Mouse (Mus musculus) right cerebral cortex, postnatal 36 days (tissue): ENCODE data around the gene Esrra.

Source experiments
- DNase-seq, 2 experiments: peaks; one replicate each; pipeline ENCODE4 v3.0.0; 2022; ENCODE audit warnings: low spot score in 2 of 2, mixed read lengths in 1 of 2

The Esrra gene

GRCm38 (mm10) chr19:6921647-6922567, at the start of gene Esrra:
Esrra (minus strand) TSS chr19:6921813.
- DNase-seq = peak; percentile 100

DNA sequence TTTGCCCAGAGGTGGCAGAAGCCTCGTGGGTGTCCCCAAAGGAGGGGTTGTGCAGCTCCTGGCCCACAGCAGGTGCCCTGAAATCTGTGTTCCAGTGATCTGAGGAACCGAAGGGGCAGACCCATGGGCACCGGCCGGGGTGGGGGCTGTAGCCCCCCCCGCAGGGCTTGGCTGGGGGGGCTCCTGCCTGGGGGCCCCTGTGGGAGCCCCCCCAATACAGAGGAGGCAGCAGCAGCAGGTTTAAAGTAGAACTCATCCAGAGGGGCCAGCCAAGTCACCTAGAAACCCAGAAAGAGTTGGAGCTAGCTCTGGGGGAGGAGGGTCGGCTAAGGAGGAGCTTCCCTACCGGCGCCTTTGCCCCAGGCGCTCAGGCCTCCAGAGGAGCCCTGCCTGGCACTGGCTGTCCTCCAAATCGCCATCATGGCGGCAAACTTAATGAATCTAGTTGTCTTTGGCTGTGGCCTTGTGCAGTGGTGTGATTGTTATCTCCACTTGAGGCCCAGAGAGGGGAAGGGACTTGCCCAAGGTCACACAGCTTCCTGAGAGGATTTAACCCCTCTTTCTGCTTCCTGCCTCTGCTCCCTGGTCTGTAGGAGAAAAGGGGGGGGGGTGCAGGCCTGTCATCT, 49.0 kb upstream of the Esrra start:
- no peak for DNase-seq

- no peak for DNase-seq
These were observed 48.2 kb upstream of the Esrra start for GRCm38 (mm10) chr19:6969665-6970381.

DNA sequence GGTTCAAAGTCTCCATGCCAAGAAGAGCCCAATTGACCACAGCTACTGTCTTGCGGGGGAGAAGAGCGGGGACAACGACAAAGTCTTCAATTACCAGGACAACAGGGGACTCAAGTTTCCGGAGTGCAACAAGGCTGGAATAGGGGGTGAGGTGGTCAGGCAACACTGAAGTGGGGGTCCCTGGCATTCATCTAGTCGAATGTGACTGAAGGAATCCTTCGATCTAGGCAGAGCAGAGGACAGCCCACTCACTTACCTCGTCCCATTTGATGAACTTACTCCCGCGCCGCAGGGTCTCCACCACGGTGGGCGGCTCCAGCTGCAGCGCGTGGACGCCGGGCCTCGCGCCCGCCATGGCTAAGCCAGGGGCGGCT, 47.7 kb upstream of the Esrra start:
- no peak for DNase-seq

- DNase-seq = no peak
These were observed 47.1 kb upstream of the Esrra start for GRCm38 (mm10) chr19:6968491-6969271.

DNA sequence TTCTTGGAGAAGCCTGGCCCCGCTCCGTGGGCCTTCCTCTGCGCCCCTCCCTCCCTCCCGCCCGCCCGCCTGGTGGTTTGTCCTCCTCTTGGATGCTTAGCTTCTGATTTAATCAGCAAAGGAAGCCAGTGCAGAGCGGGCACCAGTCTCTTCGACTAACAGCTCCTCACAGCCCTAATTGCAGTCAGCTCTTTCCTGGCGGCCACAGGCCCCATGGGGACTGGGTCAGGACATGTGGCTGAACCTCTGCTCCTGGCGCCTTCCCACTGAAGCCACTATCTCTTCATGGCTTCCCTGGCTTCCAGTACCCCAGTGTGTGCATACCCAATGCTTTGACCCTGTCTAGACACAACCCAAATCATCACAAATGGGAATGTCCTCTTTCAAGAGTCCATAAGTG, 34.8 kb upstream of the Esrra start:
- DNase-seq = no peak

GRCm38 (mm10) chr19:6955424-6955823, 33.8 kb upstream of the Esrra start:
- DNase-seq = no peak

- DNase-seq = no peak
These were observed 32.4 kb upstream of the Esrra start for GRCm38 (mm10) chr19:6954046-6954445.

DNA sequence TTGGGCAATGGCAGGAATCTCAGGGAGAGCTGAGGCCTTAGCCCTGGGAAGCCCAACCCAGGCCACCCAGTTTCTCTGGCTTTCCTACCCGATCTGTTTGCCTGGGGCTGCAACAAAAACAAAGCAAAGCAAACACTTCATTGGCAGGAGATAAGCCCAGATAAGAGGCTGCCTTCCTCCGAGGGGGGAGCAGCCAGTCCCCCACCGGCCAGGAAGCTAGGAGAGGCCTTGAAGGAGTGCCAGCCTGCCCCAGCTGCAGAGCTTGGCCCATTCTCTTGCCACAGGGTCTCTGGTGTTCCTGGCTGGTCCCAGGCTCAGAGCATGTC, 31.1 kb upstream of the Esrra start:
- no peak for DNase-seq

DNA sequence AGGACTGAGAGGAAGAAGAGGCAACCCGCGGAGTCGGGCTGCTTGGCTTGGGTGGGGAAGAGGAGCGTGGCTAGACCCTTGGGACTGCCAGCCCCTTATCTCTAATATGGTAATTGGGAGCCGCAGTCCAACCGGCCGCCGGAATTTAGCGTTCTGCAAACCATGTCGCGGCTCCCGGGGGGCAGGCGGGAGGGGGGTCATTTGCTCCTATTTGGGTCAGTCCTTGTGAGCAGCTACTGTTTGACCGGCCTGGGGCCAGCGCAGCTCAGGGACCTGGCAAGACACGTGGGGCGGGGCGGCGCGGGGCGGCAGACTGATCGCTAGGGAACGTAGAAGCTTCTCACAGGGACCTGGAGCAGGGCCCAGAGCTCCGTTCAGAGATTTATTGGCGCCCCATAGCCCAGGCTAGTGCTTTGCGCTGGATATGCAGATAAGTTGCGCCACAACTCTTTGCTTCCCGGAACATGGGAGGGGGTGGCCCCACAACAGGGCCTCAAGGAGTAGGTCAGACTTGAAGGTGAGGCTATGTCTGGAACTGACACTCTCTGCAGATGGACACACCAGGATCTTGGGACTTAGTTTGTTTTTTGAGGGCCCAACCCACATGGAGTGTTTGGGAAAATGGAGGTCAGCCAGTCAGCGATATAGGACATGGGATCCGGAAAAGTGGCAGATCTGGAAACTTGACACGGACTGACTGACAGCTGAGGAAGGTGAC, 30.5 kb upstream of the Esrra start:
- DNase-seq = peak; percentile 62 to 73

- DNase-seq = peak; percentile 90 to 95
These were observed 29.9 kb upstream of the Esrra start for GRCm38 (mm10) chr19:6951381-6951968.

GRCm38 (mm10) chr19:6950613-6951153, 29.1 kb upstream of the Esrra start:
- DNase-seq = no peak

DNA sequence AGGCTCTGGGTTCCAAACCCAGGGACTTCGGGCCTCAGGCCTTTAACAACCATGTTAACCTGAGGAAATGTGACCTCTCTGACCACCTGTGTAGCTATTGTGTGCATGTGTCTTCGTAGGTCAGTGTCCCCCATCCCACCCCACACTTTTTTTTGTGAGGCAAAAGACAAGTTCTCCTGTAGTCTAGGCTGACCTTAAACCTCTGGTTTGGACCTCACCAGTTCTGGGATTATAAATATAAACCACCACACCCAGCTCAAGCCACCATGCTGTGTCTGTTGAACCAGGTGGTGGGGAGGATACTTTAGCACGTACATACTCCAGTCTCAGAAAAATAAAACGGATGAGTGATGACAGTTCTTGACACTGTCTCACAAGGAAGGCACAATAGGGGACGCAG, 28.3 kb upstream of the Esrra start:
- DNase-seq = no peak

DNA sequence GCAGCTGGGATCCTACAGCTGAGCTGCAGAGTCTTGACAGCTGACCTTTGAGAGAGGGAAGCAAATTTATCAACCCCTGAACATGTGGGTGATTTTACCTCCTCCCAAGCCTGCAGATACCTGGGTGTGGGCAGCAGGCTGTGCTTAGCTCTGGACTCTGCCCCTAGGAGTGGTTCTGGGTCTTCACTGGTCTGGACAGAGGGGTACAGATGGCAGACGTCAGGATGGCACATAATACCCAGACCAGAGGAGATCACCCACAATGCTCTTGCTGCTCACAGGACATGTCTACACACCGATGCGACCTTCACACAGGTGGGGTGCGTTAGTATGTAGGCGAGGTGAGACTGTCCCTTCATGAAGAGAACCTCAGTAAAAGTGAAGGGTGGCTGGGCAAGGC, 27.9 kb upstream of the Esrra start:
- no peak for DNase-seq

- DNase-seq = no peak
These were observed 26.6 kb upstream of the Esrra start for GRCm38 (mm10) chr19:6948186-6948585.

- no peak for DNase-seq
These were observed 26.1 kb upstream of the Esrra start for GRCm38 (mm10) chr19:6947742-6948141.

DNA sequence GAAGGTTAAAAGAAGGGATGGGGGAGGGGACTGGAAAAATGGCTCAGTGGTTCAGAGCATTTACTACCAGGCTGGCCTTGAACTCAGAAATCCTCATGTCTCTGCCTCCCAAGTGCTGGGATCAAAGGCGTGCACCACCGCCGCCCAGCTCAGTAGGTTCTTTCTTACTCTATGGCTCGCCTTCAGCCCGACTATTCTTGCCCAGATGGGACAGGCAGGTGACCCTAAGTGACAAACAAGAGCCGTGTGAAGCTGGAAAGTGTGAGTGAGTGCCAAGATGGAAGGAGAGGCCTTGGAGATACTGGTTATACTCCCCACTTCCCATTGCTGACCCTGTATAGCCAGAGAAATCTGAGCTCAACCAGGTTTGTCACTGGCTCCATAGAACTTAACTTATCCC, 22.1 kb upstream of the Esrra start:
- no peak for DNase-seq

- no peak for DNase-seq
These were observed 21.2 kb upstream of the Esrra start for GRCm38 (mm10) chr19:6942764-6943163.

GRCm38 (mm10) chr19:6942249-6942691, 20.7 kb upstream of the Esrra start, which contains the start of gene Gpr137:
Gpr137 (minus strand) TSS chr19:6942480.
- DNase-seq = peak; percentile 93
